Mouse (Mus musculus) 3T3-L1 (cell line): Measurements from ENCODE around the gene Hectd4.
"Not testable (repeated sequence)": the region's sequence is repeated elsewhere in the genome, so short reads cannot be mapped to it uniquely, and the experiment has no call there.

Experiments used
- DNase-seq: peaks from one replicate; pipeline ENCODE4 v3.0.0-alpha.2; 2015; ENCODE audit warnings: low read depth, low spot score

Gene Hectd4

DNA sequence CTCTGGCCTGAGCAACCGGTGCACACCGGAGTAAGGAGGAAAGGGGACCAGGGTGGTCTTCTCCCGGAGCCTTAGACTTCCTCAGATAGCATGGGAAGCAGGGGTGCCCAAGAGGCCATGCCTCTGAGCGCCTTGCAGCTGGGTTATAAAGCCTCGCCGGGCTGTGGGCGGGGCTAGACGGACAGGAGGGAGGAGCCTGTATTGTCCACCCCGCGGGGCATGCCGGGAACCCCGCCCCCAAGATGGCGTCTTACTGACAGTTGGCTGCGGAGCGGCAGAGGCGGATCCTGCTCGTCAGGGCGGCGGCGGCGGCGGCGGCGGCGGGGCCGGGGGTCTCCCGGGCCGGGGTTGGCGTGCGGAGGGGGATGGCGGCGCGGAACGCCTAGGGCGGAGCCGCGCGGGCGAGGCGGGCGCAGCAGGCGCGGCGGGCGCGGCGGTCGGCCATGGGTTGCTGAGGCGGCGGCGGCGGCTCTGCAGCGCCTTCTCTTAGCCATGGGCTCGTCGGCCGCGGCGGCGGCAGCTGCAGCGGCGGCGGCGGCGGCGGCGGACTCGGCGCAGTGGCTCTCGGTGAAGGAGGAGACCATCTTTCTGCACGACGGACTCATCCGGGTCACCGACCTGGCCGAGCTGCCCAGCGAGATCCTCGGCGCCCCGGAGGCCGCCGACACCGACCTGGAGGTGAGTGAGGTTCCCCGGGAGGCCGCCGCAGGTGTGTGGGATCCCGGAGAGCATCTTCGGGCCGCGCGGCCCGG lies at the start of gene Hectd4:
TSS of gene Hectd4 (plus strand) at position 240 of the 752 bp plus-strand sequence.
- peak; percentile 97 for DNase-seq

DNA sequence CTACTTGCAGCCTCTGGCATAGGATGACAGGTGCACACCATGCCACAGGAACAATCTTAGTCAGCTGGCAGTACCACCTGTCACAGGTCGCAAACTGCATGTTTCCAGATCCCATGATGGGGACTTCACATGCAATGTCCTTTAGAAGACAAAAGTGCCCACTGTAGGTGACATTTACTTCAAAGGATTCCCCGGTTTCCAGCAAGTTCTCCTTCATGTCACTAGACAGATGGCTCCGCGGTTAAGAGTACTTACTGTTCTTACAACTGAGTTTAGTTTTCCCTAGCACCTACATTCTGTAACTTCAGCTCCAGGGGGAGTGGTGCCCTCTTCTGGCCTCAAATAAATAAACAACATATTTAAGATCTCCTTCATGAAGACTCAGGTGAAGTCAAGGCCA lies 47.2 kb upstream of the Hectd4 start:
- DNase-seq = no peak

GRCm38 (mm10) chr5:121179077-121179857 lies 40.8 kb upstream of the Hectd4 start:
- DNase-seq = no peak

- no peak for DNase-seq
Measured at GRCm38 (mm10) chr5:121183269-121183668, 36.8 kb upstream of the Hectd4 start.

GRCm38 (mm10) chr5:121184375-121184774 lies 35.6 kb upstream of the Hectd4 start:
- no peak for DNase-seq

DNA sequence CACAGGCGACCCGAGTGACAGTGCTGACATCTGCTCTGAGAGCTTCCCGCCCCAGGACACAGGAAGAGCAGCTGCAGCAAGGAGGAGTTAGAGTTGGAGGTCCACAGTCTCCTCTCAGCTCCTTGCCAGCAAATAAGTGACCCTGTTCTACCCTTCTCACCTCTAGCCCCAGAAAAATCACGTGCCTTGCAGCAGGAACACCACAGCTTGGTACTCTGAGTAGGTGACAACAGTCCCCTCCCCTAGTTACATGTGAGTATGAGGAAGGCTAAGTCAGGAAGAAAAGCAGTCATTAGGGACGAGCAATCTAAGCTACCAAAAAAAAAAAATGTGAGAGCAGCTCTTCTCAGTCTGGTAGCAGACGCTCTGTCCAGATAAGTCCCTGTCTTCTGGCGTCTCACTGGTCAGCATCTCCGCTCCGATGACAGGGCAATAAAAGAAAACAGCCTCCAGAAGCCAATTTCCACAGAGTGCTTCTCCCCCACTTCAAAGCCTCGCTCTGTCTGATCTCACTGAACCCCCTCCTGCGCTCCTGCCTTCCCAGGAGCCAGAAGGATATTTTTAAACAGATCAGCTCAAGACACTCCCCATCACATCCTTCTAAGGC lies 35.0 kb upstream of the Hectd4 start:
- no peak for DNase-seq

GRCm38 (mm10) chr5:121187580-121188001 lies 32.4 kb upstream of the Hectd4 start:
- DNase-seq = no peak

GRCm38 (mm10) chr5:121188265-121188664 lies 31.8 kb upstream of the Hectd4 start:
- DNase-seq = no peak

GRCm38 (mm10) chr5:121189182-121189581 lies 30.8 kb upstream of the Hectd4 start:
- no peak for DNase-seq

- peak; percentile 32 for DNase-seq
Measured at GRCm38 (mm10) chr5:121190210-121190835, 29.7 kb upstream of the Hectd4 start.

GRCm38 (mm10) chr5:121190836-121191583 lies 29.0 kb upstream of the Hectd4 start, which contains the start of gene Ptpn11:
TSS of gene Ptpn11 (minus strand) at chr5:121191397.
- DNase-seq = peak; percentile 83

GRCm38 (mm10) chr5:121191584-121191906 lies 28.5 kb upstream of the Hectd4 start:
- no peak for DNase-seq

DNA sequence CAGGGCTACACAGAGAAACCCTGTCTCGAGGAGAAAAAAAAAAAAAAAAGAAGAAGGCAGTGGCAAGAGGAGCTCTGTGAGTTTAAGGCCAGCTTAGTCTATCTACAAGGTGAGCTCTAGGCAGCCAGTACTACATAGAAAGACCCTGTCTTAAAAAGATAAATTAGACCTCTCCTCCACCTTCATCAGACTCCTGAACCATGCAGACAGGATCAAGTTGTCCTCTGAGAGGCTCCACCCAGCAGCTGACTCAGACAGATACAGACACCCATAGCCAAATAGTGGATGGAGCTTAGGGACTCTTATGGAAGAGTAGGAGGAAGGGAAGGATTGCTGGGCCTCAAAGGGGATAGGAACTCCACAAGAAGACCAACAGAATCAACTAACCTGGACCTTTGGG lies 25.8 kb upstream of the Hectd4 start:
- DNase-seq = no peak

- no peak for DNase-seq
Measured at GRCm38 (mm10) chr5:121196764-121197163, 23.3 kb upstream of the Hectd4 start.

DNA sequence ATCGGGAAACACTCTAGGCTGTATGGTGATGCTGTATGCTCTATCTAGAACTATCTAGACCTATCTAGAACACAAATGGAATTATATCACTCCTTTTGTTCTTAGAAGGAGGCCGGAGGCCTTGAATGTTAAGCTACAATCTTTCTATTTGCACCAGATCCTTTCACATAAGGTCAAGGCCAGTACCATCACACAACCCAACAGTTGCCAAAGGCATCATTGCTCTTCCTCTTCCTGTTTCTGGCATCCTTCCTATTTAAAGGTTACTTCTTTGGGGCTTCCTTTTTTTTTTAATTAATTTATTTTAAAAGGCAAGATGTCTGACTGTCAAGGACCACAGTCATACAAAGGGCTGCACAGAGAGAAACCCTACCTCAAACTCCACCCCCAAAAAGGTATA lies 22.7 kb upstream of the Hectd4 start:
- DNase-seq = no peak

DNA sequence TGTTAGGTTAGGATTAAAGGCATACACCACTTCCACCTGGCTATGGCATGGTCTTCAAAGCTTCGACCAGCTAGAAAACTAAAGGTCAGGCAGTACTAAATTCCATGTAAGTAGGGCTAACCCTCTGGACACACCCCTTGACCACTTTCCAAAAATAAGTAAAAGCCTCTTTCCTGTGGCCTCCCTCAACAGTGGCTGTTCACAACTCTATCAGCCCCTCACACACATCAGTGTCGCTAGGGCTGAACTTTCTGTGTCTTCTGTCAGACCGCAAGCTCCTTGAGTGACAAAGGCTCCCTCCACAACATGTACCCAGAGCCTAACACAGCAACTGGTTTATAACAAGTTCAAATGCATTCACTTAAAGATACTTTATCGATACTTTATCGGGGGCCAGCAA lies 21.6 kb upstream of the Hectd4 start:
- DNase-seq = no peak

DNA sequence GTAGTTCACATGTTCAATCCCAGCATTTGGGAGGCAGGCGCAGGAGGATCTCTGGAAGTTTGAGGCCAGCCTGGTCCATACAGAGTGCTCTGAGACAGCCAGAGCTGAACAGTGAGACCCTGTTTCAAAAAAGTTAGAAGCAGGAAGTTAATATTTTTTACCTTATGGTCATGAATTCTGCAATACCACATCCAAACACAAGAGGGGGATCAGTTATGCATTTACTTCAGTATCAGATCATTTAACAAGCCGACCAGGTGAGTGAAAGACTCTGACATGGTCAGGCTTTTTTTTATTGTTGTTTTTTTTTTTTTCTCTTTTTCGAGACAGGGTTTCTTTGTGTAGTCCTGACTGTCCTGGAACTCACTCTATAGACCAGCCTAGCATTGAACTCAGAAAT lies 18.3 kb upstream of the Hectd4 start:
- DNase-seq = peak; percentile 92

- peak; percentile 56 for DNase-seq
Measured at GRCm38 (mm10) chr5:121202467-121202866, 17.6 kb upstream of the Hectd4 start.

- peak; percentile 96 for DNase-seq
Measured at GRCm38 (mm10) chr5:121204132-121205089, 15.6 kb upstream of the Hectd4 start, which contains the start of gene Rpl6. TSS of gene Rpl6 (plus strand) at chr5:121204481.

DNA sequence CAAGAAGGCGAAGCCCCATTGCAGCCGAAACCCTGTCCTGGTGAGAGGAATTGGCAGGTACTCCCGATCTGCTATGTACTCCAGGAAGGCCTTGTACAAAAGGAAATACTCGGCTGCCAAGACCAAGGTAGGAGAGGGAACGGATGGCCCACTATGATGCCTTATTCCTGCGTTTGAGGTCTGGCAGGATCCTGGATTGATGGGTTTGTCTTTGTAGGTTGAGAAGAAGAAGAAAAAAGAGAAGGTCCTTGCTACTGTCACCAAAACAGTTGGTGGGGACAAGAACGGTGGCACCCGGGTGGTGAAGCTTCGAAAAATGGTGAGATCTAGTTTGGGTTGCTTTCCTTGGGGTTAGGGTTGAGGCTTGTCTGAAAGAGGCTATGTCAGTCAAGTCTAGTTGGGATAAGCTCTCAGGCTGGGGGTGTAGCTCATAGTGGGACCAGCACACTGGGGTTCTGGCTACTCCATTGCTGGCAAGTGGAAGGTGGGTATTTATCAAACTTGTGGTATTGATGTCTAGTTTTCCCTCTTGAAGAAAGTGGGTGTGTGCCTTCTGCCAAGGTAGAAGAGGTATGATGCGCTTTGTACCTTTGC lies 14.4 kb upstream of the Hectd4 start:
- DNase-seq = not testable (repeated sequence)
